Mouse (Mus musculus) neural tube, embryonic 10.5 days (tissue): ENCODE measurements around the gene Chst10.
A peak's percentile ranks its signal among the peaks of the same experiment; 100 is the strongest.

Source experiments
- DNase-seq: peaks from one replicate; pipeline ENCODE4 v3.0.0-alpha.2; 2017; ENCODE audit warnings: low spot score; ENCODE audit errors: extremely low spot score

Gene Chst10

GRCm38 (mm10) chr1:38869398-38870195, 28.4 kb downstream of the Chst10 start:
- DNase-seq = no peak

- DNase-seq = no peak
Measured at GRCm38 (mm10) chr1:38866242-38866641, 31.7 kb downstream of the Chst10 start.

GRCm38 (mm10) chr1:38864341-38864740, 33.6 kb downstream of the Chst10 start:
- no peak for DNase-seq

GRCm38 (mm10) chr1:38862213-38862612, 35.7 kb downstream of the Chst10 start:
- DNase-seq = no peak

- DNase-seq = no peak
Measured at GRCm38 (mm10) chr1:38860867-38861524, 37.0 kb downstream of the Chst10 start.

GRCm38 (mm10) chr1:38860207-38860606, 37.8 kb downstream of the Chst10 start:
- no peak for DNase-seq

GRCm38 (mm10) chr1:38856196-38856595, 41.8 kb downstream of the Chst10 start:
- DNase-seq = peak; percentile 72

- no peak for DNase-seq
Measured at GRCm38 (mm10) chr1:38852250-38852649, 45.7 kb downstream of the Chst10 start.

GRCm38 (mm10) chr1:38850650-38851049, 47.3 kb downstream of the Chst10 start:
- DNase-seq = no peak

- DNase-seq = no peak
Measured at GRCm38 (mm10) chr1:38848451-38849289, 49.3 kb downstream of the Chst10 start.

- peak; percentile 43 for DNase-seq
Measured at GRCm38 (mm10) chr1:38847975-38848374, 50.0 kb downstream of the Chst10 start.

GRCm38 (mm10) chr1:38843275-38843674, 54.7 kb downstream of the Chst10 start:
- no peak for DNase-seq

- no peak for DNase-seq
Measured at GRCm38 (mm10) chr1:38842861-38843260, 55.1 kb downstream of the Chst10 start.

GRCm38 (mm10) chr1:38839944-38840343, 58.0 kb downstream of the Chst10 start:
- no peak for DNase-seq

- peak; percentile 37 for DNase-seq
Measured at GRCm38 (mm10) chr1:38836477-38836872, 61.5 kb downstream of the Chst10 start, which contains the start of gene Lonrf2. Gene Lonrf2 (minus strand): TSS chr1:38836711.

- peak; percentile 73 for DNase-seq
Measured at GRCm38 (mm10) chr1:38835568-38836476, 62.1 kb downstream of the Chst10 start.

GRCm38 (mm10) chr1:38834899-38835298, 63.1 kb downstream of the Chst10 start:
- DNase-seq = no peak

GRCm38 (mm10) chr1:38824926-38825325, 73.0 kb downstream of the Chst10 start:
- no peak for DNase-seq

GRCm38 (mm10) chr1:38823851-38824250, 74.1 kb downstream of the Chst10 start:
- no peak for DNase-seq

GRCm38 (mm10) chr1:38819691-38820090, 78.3 kb downstream of the Chst10 start:
- DNase-seq = no peak

GRCm38 (mm10) chr1:38817671-38818070, 80.3 kb downstream of the Chst10 start:
- DNase-seq = no peak
